Mouse (Mus musculus): ENCODE measurements around the gene Rap2c.

Gene Rap2c

GRCm38 (mm10) chrX:51017851-51018785, at the start of gene Rap2c:
Gene Rap2c (minus strand): TSS chrX:51018018.
- DNase-seq (ENCODE audit: extremely low read depth, low read depth, low spot score) = no peak

GRCm38 (mm10) chrX:51066539-51067286, 48.9 kb upstream of the Rap2c start:
- no peak for DNase-seq (ENCODE audit: extremely low read depth, low read depth, low spot score)

GRCm38 (mm10) chrX:51065773-51066172, 48.0 kb upstream of the Rap2c start:
- DNase-seq (ENCODE audit: extremely low read depth, low read depth, low spot score) = no peak

- no peak for DNase-seq (ENCODE audit: extremely low read depth, low read depth, low spot score)
Observed at GRCm38 (mm10) chrX:51065158-51065664, 47.4 kb upstream of the Rap2c start.

- no peak for DNase-seq (ENCODE audit: extremely low read depth, low read depth, low spot score)
Observed at GRCm38 (mm10) chrX:51060220-51060619, 42.4 kb upstream of the Rap2c start.

GRCm38 (mm10) chrX:51058741-51059140, 40.9 kb upstream of the Rap2c start:
- DNase-seq (ENCODE audit: extremely low read depth, low read depth, low spot score) = no peak

GRCm38 (mm10) chrX:51058317-51058716, 40.5 kb upstream of the Rap2c start:
- no peak for DNase-seq (ENCODE audit: extremely low read depth, low read depth, low spot score)

GRCm38 (mm10) chrX:51051680-51052461, 34.1 kb upstream of the Rap2c start:
- DNase-seq (ENCODE audit: extremely low read depth, low read depth, low spot score) = no peak

GRCm38 (mm10) chrX:51035678-51036209, 17.9 kb upstream of the Rap2c start:
- no peak for DNase-seq (ENCODE audit: extremely low read depth, low read depth, low spot score)

GRCm38 (mm10) chrX:51019884-51020283, 2.1 kb upstream of the Rap2c start:
- DNase-seq (ENCODE audit: extremely low read depth, low read depth, low spot score) = no peak

GRCm38 (mm10) chrX:51018786-51019179, 965 bp upstream of the Rap2c start:
- no peak for DNase-seq (ENCODE audit: extremely low read depth, low read depth, low spot score)

GRCm38 (mm10) chrX:51016926-51017325, 892 bp downstream of the Rap2c start:
- no peak for DNase-seq (ENCODE audit: extremely low read depth, low read depth, low spot score)

GRCm38 (mm10) chrX:51012280-51012679, 5.5 kb downstream of the Rap2c start:
- no peak for DNase-seq (ENCODE audit: extremely low read depth, low read depth, low spot score)

GRCm38 (mm10) chrX:51010323-51010722, 7.5 kb downstream of the Rap2c start:
- no peak for DNase-seq (ENCODE audit: extremely low read depth, low read depth, low spot score)

GRCm38 (mm10) chrX:51000791-51001190, 17.0 kb downstream of the Rap2c start:
- no peak for DNase-seq (ENCODE audit: extremely low read depth, low read depth, low spot score)

GRCm38 (mm10) chrX:50995310-50995709, 22.5 kb downstream of the Rap2c start:
- DNase-seq (ENCODE audit: extremely low read depth, low read depth, low spot score) = no peak

GRCm38 (mm10) chrX:50991324-50991723, 26.5 kb downstream of the Rap2c start:
- DNase-seq (ENCODE audit: extremely low read depth, low read depth, low spot score) = peak; percentile 76

- DNase-seq (ENCODE audit: extremely low read depth, low read depth, low spot score) = no peak
Observed at GRCm38 (mm10) chrX:50989940-50990339, 27.9 kb downstream of the Rap2c start.

- no peak for DNase-seq (ENCODE audit: extremely low read depth, low read depth, low spot score)
Observed at GRCm38 (mm10) chrX:50988581-50988980, 29.2 kb downstream of the Rap2c start.

- DNase-seq (ENCODE audit: extremely low read depth, low read depth, low spot score) = no peak
Observed at GRCm38 (mm10) chrX:50978428-50978827, 39.4 kb downstream of the Rap2c start.

GRCm38 (mm10) chrX:50972145-50972544, 45.7 kb downstream of the Rap2c start:
- DNase-seq (ENCODE audit: extremely low read depth, low read depth, low spot score) = no peak
